Mouse (Mus musculus) spleen, adult 2 months (tissue): ENCODE measurements around the gene Cd59a.

Experiments used
- CTCF ChIP-seq: fragments of 200-500 bp; IDR thresholded peaks from 2 replicates; pipeline ENCODE4 v1.5.1; 2011; ENCODE audit warnings: mild to moderate bottlenecking, inconsistent platforms; ENCODE audit not compliant: insufficient read depth, insufficient read length, insufficient replicate concordance; ENCODE audit errors: extremely low read depth
- POLR2A ChIP-seq: fragments of 200-500 bp; IDR thresholded peaks from 2 replicates; pipeline ENCODE4 v1.6.1; 2011; ENCODE audit warnings: low read depth, low read length, inconsistent platforms

DNA sequence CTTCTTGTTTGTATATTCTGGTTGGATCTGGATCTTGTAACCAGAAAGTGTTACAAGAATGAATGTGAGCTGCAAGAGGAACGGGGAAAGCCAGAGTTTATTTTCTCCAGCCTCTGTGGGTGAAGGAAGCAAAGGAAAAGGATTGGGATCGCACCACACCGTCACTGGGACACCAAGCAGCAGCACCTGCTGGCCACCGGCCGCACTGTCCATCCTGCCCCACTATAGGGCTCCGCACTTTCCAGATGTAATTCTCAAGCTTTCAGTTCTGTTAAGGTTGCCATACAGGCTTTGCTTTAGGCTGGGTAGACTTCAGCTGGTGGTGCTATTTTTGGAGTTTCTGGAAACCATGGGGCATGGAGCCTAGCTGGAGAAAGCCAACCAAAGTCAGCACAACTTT is 24.7 kb downstream of the Cd59a start:
- TF ChIP-seq POLR2A (no peak), CTCF (no peak)
